Mouse (Mus musculus) gonadal fat pad, adult 2 months (tissue): ENCODE data around the gene Mre11a. TPM values are rescaled to one million over a fixed set of nuclear protein-coding genes. Genes with fewer than 3 reads are reported as not detected.

Experiments
- DNase-seq: peaks from one replicate; pipeline ENCODE4 v3.0.0-alpha.2; 2012; ENCODE audit warnings: low read depth
- polyA plus RNA-seq: library from polyadenylated mRNA; depleted of rRNA; stranded (reverse); fragments of >200 nt; gene quantifications from 2 replicates; pipeline ENCODE4 v1.2.3, GENCODE M21; 2012; rRNA removed

Mre11a gene
- polyA plus RNA-seq: 4.5 and 5.3 TPM in 2 replicates

DNA sequence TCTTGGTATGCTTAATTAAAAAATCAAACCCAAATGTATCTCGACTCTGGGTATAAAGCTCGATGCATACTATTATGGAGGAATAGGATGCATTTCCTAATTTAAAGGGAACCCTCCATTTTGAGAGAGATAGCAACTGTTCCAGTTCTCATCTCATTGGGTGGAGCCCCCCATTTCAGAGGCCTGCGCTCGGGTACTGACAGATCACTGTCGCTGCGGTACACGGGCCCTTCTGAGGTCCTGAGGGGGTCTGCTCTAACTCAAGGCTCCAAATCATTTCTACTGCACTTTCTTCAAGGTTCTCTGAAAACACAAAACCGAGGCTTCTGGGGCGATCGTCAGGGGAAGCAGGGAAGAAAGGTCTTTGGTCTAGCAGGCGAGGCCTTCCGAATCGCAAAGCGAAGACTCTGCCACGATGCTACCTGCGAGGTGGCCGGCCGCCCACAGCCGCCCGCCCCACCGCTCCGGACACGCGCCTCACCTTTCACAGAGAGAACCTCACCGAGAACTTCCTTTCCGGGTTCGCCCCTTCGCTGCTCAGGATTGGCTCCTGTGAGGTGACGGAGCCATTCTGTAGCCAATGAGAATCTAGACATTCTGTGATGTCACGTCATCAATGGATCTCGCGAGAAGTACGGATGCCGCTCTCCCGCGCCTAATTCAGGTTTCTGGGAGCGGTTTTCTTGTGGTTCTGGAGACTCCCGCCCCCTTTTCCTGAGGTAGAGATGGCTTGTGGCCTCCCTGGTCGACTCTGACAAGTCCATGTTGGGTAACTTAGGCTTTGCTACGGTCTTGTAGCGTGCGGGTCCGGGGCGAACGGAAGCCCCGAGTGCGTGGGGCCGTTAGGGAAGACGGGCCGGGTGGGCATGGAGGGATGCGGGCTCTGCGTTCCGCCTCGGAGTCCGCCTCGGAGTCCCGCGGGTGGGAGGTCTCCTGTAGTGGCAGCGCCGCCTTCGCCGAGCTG lies at the start of gene Mre11a, which contains the start of gene Ankrd49:
Gene Mre11a, plus strand, starts transcription at position 616 of the 964 bp plus-strand sequence.
Gene Ankrd49, minus strand, starts transcription at position 818 of the 964 bp plus-strand sequence.
- DNase-seq: peak; percentile 92

DNA sequence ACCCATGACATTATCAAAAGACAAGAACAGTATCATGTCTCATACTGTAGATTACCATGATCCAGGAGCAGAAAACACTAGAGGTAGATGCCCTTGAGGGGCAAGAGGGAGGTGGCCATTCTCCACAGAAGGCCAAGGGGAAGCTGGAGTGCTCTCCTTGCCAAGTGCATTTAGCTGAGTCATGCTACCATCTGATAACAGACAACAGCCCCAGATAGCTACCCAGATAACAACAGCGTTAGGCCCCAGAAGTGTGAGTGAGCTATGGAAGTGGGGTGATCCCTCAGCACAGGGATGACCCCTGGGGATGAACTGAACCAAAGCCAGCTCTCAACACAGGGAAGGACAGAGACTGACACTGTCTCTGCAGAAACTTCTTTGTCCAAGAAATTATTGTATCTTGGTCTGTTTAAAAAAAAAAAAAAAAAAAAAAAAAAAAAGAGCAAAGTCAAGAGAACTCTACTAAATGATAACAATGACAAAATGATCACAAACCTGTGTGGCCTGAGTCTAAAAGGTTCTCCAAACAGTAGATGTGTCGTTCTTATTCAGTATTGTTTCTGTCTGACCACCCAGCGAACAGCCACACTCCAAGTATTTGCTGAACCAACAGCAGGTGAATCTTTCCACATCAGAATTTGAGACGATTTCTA lies 44.8 kb upstream of the Mre11a start:
- DNase-seq: no peak

DNA sequence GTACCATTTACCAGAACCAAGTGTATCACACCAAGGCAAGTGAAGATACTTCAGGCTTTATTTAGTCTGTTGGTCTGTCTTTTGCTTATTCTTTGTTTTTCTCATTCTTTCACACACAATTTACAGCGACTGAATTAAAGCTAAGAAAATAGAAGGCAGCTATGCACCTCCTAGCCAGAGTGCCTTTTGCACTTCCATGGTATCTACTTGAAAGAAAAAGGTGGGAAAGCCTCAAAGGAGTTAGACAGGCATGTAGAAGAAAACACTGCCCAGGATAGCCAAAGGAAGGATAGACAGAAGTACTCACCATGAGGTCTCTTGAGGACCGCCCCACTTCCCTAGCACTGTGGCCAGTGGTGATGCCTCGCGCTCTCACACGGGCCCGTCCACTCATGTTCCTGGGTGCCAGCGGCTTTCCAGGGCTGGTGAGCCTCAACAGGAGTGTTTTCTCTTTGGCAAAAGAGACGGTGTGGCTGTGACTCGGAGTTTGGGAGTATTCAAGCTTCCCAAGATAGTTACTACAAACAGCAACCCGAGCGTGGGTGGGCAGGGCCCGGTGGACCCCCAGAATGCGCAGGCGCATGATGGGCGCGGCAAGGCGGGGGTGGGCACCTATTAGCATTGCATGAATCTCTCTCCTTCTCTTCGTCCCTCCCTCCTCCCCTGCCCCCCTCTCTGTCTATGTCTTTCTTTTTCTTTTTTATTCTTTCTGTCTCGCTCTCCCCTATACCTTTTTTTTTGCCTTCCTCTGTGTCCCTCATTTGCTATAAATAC lies 44.1 kb upstream of the Mre11a start, which contains the start of gene Piwil4:
Gene Piwil4, minus strand, starts transcription at position 583 of the 774 bp plus-strand sequence.
- DNase-seq: no peak

DNA sequence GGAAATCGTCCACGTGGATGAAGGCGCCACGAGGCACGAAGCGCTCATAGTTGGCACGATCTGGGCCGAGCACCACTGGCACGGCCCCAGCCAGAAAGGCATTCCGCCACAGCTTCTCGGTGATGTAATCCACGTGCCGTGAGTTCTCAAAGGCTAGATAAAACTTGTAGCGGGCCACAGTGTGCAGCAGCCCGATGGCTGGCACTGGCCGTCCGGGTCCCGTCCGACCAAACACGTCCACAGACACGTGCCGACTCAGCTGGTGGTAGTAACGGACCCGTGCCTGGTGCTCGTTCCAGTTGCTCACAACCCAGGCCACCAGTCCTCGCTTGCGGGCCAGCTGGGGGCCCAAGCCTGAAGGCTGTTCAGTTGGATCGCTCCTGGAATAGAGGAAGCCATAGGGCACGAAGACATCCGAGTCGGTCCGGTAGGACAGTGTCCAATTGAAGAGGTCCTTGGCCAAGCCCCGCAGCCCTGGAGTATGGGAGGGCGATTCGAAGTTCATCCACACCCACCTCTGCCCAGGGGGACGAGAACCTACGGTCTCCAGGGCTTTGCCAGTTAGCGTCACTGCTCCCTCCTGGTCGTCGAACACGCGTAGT lies 33.5 kb upstream of the Mre11a start:
- DNase-seq: no peak

DNA sequence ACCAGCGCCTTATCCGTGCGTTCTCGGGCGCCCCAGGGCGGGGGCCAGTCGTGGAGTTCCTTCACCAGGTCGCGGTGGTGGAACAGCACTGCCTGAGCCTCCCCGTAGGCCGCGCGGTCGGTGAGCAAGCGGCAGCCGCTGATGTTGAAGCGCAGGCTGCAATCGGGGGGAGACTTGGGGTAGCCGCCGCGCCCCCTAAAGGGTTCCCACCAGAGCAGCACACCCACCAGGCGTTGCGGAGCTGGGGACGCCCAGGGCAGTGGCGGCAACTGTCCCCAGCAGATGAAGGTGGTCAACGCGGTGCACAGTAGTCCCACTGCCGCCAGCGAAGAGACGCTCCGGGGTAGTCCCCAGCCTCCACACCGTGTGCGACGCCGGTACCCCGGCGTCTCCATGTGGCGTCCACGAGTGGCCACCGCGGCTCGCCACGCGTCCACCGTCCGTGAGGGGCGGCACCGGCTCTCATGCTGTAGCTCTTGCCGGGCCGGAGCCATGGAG lies 32.9 kb upstream of the Mre11a start:
- DNase-seq: no peak

DNA sequence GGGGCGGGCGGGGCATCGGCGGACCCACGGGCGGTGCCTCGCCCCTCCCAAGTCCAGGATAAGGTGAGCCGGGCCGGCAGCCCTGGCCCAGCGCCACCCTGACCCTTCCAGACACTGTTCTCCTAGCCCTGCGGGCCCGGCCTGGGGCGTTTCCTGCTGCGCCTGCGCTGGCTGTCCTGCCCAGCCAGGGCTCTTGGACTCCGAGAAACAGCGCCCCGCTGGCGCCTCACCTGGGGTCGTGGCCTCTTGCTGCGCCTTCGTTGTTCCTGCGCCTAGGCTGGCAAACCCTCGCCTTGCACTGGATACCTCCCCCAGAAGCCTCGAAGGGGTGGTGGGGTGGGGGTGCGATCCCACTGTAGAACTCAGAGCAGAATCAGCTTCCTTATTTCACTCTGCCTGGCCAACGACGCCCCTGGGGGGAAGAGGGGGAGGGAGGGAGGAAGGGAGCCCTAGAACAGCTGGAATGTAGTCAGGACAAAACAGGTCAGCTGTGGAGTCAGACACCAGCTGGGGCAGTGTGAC lies 32.4 kb upstream of the Mre11a start, which contains the start of gene Fut4:
Gene Fut4, minus strand, starts transcription at position 393 of the 522 bp plus-strand sequence.
- DNase-seq: no peak

DNA sequence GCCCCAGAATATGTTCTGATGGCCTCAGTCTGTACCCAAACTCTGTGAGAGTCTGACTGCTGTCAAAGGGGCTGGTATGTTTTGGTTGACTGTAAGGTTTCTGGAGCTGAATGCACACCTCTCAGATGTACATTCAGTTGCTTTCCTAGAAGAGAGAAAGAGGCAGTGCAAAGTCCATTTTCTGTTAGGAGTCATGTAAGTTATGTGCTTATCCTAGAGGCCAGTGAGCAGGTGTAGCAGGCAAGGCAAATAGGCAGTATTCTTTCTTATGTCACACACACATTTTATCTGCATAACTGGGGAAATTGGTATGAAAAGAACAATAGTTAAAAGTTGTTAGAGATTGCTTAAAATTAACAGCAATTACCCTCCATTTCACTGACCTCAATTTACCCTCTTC lies 30.5 kb upstream of the Mre11a start:
- DNase-seq: no peak

DNA sequence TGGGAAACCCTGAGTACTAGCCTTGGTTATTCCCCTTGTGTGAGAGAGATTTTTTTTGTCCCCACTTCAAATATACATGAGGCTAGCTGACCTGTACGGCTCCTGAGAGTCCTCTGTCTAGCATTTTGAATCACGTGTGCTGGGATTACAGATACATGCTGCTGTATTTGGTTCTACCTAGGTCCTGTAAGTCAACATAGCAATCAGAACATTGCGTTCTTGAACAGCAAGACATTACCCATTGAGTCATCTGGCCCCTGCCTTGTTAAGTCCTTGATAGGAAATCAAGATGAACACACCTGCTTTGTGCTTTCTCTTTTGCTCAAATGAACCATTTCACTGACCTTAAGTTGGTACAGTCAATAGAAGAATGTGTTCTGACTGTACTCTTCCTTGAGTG lies 30.0 kb upstream of the Mre11a start:
- no peak for DNase-seq

DNA sequence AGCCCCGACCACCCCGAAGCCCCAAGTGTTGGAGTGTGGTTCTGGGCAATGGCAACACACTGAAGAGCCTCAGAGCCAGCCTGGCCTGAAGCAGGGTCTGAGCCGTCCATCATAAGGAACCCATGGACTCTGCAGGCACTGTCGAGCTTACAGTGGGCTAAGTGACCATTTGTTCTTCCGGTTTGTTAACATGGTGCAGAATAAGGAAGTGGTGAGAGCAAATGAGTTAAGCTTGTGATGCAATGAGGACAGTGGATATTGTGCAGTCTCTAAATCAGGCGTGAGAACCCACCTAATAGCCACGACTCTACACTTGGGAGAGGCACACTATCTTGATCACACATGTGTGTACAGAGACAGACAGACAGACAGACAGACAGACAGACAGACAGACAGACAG lies 25.9 kb upstream of the Mre11a start:
- DNase-seq: no peak

DNA sequence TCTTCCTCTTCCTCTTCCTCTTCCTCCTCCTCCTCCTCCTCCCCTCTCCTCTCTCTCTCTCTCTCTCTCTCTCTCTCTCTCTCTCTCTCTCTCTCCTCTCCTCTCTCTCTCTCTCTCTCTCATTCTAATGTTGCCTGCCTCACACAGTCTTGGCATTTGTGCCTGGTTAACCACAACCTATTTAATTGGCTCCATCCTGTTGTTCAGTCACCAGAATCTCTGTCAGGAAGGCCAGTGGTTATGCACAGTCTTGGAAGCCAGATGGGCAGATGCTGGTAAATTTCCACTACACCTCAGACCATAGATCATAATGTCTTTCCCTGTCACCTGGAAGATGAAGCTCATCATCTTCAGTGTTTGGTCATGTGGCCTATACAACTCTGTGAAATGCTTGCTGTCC lies 25.2 kb upstream of the Mre11a start:
- DNase-seq: no peak

DNA sequence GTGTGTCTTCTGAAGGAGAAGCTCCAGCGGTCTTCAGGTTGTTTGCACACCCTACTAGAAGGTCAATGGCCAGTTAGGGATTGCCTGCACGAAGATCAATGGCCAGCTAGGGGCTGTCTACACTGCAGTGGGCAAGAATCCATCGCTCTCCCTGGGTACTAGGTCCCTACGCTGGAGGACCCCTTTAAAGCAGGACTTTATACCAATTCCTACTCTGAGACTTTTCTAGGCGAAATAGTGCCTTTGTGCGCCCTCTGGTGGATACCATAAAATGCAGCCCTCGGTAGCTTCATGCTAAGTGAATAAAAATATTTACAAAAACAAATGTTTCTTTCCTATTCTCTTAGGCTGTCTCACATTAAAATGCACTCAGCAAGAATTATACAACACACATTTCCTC lies 19.7 kb upstream of the Mre11a start:
- DNase-seq: no peak

DNA sequence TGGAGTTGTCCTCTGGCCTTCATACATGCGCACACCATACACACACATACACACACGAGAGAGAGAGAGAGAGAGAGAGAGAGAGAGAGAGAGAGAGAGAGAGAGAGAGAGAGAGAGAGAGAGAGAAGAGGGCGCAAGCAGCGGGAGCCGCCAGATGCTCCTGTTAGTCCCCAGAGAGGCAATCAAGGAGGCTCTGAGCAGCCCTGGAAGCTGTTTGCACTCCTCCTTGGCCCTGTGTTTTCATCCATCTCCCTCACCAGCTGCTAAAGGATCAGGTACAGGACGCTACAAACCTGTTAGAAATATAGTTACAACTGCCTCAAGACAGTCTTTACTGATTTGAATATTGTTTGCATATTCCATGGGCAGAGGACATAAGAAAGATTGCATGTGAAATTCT lies 14.6 kb upstream of the Mre11a start:
- DNase-seq: no peak

DNA sequence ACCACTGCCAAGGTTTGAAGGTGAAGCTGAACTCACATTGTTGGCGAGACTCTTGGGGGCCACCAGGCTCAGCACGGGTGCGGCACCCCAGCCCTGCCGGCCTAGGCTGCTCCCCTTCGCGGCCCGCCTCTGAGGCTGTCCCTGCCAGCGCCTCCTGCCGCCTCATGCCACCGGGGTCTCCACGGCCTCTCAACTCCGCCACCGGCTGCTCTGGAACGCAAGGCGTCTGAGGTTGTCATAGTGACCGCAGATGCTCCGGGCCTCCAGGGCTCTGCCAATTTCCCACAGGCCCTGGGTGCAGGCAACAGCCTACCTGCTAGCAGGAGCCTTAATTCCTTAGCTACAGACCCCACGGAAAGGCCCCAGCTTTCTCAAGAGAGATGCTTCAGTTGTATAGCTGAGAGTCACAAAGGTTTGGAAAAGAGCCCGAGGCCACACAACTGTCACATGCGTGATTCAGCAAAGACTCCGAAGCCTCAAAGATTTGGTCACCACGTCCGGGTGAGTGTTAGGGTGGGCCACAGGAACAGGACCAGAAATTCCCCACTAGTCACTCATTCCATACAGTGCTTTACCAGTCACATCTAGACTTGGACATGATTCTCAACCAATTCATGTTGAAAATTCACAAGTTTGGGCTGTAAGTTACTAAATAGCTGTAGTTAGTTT lies 13.5 kb upstream of the Mre11a start, which contains the start of gene 1700012B09Rik:
Gene 1700012B09Rik, minus strand, starts transcription at position 228 of the 669 bp plus-strand sequence.
- no peak for DNase-seq

DNA sequence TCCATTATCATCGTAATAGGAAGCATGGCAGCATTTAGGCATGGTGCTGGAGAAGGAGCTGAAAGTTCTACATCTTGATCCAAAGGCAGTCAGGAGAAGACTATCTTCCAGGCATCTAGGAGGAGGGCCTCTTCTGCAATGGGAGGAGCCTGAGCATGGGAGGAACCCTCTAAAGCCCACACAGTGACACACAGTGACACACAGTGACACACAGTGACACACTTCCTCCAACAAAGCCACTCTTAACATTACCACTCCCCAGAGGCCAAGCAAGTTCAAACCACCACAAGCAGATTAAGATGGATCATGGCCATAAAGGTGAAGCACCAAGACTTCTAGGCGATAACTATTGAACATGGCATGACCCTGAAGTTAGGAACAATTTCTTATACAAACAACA lies 12.4 kb upstream of the Mre11a start:
- DNase-seq: no peak

DNA sequence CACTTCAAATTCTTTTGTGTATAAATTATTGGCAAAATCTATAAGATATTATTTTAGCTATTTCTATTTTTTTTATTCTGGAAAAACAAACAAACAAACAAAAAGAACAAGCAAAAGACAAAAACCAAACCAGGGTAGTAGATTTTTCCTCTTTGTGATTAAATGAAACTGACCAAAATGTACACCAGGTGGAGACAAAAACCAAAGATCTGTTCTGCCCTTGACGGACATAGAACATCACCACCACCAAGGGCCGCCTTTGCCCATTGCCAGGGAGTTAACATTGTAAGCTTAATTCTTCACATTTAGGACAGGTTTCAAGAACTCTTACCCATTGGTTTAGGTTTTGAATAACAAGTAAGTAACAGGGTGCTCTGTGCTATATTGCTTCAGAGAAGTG lies 10.6 kb upstream of the Mre11a start:
- no peak for DNase-seq

DNA sequence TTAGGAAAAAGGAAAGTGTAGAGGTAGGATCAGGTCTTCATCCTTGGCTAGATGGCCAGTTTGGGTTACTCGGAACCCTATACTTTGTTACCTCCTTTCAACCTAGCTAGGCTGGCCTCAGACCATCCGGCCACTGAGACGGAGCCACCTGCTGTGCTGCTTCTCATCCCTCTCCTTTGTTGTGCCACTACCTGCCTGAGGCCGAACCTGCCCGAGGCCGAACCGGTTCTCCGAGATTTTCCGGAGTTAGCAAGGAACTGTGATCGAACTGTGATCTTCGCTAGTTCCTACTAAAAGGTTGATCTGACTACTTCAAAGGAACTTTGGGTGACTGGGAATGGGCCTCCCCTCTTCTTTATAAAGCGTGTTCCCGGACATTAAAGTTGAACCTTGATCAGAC lies 6.1 kb upstream of the Mre11a start:
- DNase-seq: no peak

DNA sequence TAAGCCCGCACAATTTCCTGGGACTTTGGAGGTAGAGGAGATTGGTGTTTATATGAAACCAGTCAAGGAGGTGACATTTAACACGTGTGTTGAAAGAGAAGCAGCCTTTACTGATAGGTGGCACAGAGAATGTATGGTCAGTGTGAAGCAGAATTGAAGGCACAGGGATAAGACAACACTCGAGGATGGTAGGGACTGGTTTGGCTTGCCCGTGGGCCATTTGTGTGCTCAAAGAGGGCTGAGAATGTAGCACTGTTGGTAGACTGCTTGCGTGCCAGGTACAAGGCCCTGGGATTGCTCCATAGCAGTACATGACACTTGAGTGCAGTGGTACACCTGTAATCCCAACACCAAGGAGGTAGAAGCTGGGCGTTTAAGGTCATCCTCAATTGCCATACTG lies 2.9 kb downstream of the Mre11a start:
- DNase-seq: no peak

DNA sequence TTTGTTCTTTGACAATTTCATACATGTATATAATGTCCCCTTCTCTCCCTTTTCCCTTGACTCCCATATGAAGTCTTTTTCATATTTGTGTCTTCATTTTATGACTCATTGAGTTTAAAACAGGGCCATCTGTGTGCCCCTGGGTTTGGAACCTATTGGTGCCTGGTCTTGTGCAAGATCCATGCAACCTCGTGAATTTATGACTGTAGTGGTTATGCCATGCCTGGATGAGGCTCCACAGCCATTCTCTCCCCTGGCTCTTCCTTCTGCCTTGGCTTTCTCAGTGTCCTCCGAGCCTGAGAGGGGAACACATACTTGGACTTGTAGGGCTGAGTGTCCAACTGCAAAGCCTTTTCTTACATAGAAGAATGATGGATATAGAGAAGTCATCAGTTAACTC lies 21.3 kb downstream of the Mre11a start:
- peak; percentile 77 for DNase-seq

DNA sequence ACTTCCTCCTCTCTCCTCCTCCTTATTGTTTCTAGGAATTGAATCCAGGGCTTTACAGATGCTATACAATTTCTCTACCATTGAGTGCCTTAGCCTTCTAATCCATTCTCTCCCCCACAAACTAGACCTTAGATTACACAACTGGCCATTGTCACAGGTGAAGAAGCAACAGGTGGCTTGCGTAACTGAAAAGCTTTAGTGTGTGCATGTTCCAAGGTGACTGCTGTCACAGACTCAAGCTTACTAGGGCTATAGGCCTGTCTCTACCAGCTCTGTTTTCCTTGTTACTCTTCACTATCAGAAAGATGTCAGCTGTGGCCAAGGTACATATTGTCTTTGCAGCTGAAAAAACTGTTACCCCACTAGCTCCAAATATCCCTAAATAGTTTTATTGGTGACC lies 22.3 kb downstream of the Mre11a start:
- DNase-seq: peak; percentile 96

DNA sequence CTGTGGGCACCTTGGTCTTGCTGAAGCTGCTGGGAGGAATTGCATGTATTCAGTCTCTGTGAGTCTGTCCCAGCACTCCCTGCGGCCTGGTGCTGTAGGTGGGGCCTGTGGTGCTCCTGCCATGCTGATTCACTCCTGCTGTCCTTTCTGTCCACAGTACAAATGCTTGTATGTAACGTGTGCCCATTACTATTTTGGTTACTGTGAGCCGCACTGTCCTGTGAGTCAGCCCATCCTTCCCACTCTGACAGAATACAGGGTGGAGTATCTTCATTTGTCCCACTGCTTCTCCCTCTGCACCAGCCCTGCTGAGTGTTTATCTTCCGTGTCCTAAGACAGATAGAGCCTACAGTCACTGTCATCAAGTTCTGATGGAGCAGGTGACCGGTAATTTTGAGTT lies 25.7 kb downstream of the Mre11a start:
- no peak for DNase-seq
